Mouse (Mus musculus): ENCODE measurements around the gene Sbpl. TPM values are rescaled to one million over a fixed set of nuclear protein-coding genes. Genes with fewer than 3 reads are reported as not detected.
A peak's percentile ranks its signal among the peaks of the same experiment; 100 is the strongest.

The Sbpl gene
- not detected for total RNA-seq (2021)
- long read RNA-seq, experiment 1 = 0 reads
- long read RNA-seq, experiment 2 = 0 reads

DNA sequence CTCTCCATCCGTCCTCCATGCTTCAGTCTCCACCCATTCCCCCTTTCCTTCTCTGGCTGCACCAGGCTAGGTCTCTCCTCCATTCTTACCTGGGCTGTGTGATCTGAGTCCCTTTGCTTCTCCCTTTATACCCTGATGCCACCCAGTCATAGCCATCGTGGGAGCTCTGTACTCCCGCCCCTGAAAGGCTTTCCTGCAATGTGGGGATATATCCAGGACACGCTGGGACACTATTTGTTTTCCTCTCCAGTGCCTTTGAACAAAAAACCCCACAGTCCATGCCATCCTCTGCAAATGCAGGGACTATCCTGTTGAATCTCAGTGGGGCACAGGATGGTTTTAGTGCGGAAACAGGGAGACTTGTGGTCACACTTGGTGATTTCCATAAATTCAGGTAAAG, at the start of gene Sbpl:
Gene Sbpl (minus strand): TSS at position 101 of the 400 bp plus-strand sequence.
- DNase-seq = no peak
- intact Hi-C loops (cut with DNase I; ENCODE audit: low total_unique reads) = loop anchor here (5.0 kb wide), 2 partner anchors 78 to 178 kb away; no protein-coding TSS in a partner anchor

DNA sequence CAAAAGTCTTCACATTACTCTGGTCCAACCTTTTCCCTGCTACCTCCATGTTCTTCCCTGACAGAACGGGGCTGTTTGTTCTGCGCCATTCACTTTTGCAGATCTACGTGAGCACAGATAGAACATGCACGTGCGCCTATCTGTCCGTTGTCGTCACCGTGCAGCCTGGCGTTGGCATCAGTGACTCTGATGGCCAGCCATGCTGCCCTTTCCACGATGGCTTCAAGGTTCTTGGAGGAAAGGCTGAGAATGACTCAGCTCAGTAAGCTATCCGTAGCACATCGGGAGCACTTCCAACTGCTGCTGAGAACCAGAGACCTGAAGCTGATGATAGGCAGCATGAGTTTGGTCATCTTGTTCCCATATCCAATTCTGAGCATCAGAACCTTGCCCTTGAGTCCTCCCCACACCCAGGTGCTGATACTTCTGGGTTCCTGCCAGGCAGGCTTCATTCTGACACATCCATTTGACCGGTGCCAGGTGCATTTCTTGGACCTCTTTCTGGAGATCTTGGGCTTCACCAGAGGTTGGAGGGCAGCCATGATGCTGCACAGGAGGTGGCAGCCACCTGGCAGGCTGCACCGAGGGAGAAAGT, 49.1 kb upstream of the Sbpl start:
- intact Hi-C loops (cut with DNase I; ENCODE audit: low total_unique reads) = no loop called here
- no peak for DNase-seq

DNA sequence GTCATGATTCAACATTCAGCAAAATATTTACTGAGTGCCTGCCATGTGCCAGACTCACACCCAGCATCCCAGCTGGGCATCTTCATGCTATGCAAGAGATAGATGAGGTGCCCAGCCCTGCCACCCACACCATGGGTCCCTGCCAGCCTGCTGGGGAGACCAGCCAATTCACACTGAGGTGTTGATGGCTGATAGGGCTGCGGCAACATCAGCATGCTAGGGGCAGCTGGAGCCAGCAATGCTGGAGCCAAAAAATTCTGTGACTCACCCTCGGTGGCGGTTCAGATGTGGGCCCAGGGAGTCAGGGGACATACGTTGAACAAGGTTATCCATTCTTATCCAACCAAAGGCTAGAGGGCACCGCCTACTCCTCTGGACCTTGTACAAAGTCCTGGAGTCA, 45.3 kb upstream of the Sbpl start:
- peak; percentile 66 for DNase-seq
- intact Hi-C loops (cut with DNase I; ENCODE audit: low total_unique reads) = no loop called here

DNA sequence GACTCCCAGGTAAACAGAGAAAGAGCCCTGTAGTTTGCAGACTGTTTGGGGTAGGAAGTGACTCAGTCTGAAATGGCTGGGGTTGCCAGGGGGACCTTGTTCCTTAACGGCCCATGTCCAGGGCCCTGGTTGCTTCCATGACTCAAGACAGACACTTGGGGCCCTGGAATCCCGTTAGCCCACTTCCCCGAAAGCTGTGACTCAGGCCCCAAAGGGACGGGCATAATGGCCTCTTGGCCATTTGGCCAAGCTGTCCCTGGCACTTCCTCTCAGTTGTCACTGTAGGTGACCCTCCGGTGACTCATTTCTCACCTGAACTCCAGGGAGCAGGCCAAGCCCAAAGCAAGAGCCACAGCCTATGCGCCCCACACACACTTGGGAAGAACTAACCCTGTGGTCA, 43.3 kb upstream of the Sbpl start:
- DNase-seq = no peak
- intact Hi-C loops (cut with DNase I; ENCODE audit: low total_unique reads) = no loop called here

DNA sequence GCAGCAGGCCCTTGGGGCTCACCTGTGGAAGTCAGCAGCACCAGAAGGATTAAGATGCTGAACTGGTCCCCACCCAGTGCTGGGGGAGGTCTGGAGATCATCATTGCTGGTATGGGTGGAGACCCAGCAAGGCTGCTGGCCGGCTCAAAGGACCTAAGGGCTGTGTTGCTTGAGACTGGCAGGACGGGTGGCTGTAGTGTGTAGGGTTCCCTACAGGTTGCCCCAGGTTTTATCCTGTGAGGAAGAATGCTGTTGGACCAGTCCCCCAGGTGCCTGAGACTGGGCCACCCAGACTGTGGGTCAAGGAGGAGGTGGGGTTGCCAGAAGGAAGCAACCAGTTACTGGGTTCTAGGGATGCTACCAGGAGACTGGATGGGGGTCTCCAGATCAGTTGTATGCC, 42.8 kb upstream of the Sbpl start, which contains the start of gene Prss22:
Gene Prss22 (minus strand): TSS at position 200 of the 400 bp plus-strand sequence.
- no peak for DNase-seq
- intact Hi-C loops (cut with DNase I; ENCODE audit: low total_unique reads) = no loop called here

DNA sequence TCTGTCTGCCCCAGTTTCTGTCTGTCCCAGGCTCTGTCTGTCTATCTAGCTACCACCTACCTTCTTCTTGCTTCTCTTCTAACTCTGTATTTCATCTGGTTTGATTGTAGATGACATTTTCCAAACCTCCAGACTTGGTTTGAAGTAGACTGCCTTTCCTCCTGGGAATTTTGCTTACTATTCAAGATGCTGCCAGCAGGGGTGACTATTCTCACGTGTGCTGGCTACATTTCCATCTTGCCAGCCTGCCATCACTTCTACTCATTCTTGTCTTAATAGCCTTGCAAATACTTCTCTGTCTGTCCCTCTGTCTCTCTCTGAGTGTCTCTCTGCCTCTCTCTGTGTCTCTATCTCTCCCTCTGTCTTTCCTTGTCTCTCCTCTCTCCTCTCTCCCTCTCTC, 40.3 kb upstream of the Sbpl start:
- intact Hi-C loops (cut with DNase I; ENCODE audit: low total_unique reads) = no loop called here
- no peak for DNase-seq

DNA sequence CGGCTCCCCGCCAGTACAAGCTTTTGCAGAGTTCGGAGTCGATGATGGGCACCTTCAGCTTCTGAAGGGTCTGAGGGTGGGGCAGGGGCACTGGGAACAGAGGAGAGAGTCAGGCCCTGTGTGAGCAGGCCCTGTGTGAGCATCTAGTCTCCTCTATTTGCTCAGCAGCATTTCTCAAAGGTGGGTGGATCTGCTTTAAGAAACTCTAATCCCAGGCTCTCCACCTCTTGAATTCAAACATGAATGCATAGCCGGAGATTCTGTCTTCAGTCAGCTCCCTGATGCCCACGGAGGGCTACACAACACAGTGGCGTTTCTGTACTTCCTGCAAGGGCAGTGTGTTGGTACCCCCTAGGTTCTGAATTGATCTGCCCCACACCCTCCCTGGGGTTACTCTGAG, 39.6 kb upstream of the Sbpl start:
- no peak for DNase-seq
- intact Hi-C loops (cut with DNase I; ENCODE audit: low total_unique reads) = no loop called here

DNA sequence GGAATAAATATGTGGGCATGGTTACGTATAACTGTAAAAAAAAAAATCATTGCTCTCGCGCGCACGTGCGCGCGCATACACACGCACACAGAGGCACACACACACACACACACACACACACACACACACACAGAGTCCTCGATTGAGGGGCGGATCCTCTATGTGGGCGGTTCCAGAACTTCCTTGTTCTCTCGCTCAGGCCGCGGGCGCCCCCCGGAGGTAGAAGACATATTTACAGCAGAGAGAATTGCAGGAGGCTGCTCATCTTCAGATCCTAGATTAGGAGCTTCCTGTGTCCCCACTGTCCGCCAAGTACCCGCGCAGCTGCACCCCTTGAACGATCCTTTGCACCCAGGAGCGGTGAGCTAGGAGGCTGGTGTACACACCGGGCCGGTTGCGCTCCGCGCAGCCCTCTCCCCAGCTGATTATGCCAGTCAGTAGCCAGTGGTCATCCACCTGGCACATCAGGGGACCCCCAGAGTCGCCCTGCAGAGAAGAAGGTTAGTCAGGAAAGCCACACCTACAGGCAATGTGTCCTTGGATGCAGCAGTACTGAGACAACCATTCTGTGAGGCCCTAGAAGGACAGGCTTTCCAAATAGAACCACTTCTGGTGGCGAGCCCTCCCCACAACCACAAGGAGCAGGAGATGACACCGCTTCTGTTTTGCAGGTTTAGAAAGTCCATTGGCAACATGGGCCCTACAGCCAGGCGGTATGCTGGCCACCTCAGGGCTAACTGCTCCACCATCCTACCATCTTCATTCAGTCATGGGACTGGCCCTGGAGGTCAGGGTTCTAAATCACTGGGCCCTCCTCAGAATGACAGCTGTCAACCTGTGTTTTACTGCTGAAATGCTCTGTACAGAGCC, 38.7 kb upstream of the Sbpl start:
- peak; percentile 92 for DNase-seq
- intact Hi-C loops (cut with DNase I; ENCODE audit: low total_unique reads) = no loop called here

DNA sequence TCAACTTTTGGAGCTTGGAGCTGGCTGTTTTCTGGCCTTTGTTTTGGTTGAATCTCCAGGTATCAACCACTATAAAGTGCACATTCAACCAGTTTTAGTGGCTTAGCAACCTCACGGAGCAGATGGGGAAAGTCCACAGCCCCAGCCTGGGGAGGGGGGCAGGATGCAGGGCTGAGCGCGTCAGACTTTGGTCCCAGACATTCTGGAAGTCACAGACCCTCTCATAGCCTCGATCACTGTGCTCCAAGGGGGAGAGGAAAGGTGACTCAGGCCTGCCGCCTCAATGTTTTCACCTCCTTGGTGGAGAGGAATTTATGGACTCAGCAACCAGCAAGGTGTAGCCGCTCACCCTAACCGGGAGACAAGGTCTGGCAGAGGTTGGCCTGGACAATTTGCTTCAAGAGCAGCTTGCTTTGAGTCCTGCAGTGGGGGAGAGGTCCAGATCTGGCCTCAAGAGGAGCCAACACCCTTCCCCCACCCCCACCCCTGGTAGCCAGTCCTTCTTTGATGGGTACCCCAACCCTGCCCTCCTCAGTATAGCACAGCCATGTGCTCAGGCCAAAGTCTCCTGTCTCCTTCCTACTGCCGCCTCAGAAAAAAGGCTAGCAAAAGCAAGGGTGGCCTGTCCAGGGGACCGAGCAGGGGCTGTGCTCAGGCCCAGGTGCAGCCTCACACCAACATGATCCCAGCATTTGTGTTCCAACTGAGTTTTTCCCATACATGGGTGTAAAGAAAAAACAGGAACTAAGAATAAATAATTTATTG, 37.9 kb upstream of the Sbpl start:
- intact Hi-C loops (cut with DNase I; ENCODE audit: low total_unique reads) = no loop called here
- no peak for DNase-seq

DNA sequence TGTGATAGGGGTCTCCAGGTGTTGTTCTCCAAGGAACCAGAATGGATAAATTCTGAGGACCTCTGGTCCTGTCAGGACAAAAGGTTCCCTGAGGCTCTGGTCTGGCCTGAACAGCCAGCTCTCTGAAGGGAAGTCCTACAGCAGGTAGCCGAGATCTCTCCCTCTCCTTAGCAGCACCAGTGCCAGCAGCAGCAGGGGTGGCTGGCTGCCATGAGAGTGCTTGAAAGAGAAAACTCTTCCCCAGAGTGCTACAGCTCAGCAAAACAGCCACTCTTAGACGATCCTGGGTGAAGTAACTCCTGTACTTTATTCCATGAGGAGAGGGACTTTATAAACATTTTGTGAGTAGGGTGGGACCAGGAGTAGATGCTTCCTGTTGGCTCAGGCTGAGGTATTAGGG, 34.7 kb upstream of the Sbpl start:
- intact Hi-C loops (cut with DNase I; ENCODE audit: low total_unique reads) = no loop called here
- DNase-seq = no peak

DNA sequence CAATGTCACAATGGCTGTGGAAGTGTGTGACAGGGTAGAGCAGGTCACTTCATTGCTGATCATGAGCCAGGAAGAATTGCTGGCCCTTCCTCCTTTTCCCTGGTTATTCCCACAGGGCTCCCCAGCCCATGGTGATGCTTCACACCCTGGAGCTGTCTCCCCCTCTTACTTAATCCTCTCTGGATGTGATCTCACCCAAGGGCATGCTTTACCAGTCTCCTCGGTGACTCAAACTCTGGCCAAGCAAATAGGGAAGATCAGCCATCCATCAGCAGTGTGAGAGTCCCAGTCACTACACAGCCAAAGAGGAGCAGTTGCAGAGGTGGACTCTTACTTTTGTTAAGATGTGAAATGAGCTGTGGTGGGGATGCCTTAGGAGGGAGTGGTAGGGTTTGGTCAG, 29.9 kb upstream of the Sbpl start:
- DNase-seq = no peak
- intact Hi-C loops (cut with DNase I; ENCODE audit: low total_unique reads) = no loop called here

DNA sequence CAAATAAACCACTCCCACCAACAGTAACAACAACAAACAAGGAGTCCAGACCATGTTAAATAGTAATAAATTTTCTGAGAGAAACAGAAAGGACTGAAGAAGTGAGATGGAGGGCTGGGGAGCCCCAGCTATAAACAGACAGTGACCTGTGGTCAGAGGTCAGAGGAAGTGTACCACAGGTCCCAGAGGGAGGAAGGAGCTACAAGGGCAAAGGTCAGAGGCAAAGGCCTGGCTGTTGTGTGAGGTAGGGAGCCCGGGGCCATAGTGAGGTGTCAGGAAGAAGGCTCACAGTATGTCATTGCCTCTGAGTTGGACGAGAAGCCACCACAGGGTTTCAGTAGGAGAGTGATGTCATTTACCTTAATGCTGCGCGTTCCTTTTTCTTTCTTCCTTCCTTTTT, 27.8 kb upstream of the Sbpl start:
- DNase-seq = no peak
- intact Hi-C loops (cut with DNase I; ENCODE audit: low total_unique reads) = no loop called here

DNA sequence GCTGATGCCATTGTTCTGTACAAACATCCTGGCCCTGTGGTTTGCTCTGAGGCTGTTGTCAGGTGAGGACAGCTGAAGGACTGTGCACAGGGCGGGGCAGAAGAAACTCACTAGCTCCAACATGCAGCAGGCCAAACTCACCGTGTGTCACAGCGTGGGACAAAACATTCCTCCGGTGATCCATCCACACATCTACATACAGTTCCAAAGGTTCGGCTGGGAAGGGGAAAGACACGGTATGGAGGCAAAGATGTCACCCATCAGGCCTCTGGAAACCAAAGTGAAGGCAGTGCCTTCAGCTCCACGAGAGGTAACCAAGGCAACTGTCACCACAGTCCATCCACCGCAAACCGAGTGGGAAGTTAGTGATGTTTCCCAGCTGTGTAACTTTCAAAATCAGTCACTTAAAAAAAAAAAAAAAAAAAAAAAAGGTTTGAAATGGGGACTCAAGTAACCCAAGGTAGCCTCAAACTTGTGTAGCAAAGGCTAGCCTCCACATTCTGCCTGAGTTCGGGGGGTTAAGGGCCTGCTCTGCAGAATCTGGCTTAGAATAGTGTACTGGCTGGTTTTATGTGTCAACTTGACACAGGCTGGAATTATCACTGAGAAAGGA, 25.3 kb upstream of the Sbpl start, which contains the start of gene Prss30:
Gene Prss30 (minus strand): TSS at position 270 of the 613 bp plus-strand sequence.
- DNase-seq = no peak
- intact Hi-C loops (cut with DNase I; ENCODE audit: low total_unique reads) = no loop called here

DNA sequence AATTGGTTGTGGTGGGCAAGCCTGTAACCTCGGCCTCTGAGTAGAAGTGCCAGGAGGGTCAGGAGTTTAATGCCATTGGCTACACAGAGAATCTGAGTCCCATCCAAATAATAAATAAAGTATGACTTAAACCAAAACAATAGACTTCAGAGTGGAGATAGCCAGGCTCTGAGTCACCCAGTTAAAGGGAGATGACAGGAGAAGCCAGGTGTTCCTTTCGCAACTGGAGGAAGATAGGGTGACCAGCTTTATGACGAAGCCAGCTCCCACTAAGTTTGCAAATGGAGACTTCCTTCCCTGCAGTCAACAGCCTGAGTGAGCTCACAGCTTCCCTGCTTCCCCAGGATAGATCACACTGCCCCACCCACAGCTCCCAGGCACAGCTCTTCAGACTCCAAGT, 24.4 kb upstream of the Sbpl start:
- intact Hi-C loops (cut with DNase I; ENCODE audit: low total_unique reads) = no loop called here
- DNase-seq = no peak

DNA sequence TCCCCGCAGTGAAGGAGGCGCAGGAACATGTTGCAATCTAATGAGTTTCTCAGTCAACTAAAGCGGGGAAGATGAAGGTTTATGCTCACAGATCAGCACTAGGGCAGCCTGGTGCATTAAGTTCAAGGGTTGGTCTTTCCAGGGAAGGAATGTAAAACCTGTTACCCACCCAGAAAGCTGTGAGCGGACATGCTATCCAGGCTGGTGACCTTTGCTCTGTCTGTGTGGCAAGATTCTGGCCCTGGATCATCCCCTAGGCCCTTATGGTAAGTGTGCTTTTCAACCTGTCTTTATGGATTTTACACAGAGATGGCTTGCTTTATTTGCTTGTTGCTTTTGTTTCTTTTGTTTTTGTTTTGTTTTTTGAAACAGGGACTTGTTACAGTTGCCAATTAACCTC, 21.6 kb upstream of the Sbpl start:
- intact Hi-C loops (cut with DNase I; ENCODE audit: low total_unique reads) = no loop called here
- no peak for DNase-seq

DNA sequence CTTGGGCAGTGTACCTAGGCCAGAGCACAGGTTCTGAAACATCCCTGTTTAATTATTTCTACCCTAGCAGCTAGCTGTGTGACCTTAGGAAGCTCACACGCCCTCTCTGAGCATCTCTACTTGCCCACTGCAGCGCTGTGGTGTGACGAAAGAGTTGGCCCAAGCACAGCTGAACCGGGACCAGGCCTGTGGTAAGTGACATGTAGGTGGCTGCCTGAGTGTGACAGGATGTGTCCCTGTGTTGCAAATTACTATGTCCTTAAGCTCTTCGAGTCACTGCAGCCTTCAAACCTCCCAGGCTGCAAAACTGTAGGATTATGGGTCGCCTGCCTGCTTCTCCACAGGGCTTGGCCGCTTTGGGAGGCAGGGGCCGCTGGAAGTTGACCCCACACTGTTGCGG, 16.2 kb upstream of the Sbpl start:
- intact Hi-C loops (cut with DNase I; ENCODE audit: low total_unique reads) = no loop called here
- DNase-seq = no peak

DNA sequence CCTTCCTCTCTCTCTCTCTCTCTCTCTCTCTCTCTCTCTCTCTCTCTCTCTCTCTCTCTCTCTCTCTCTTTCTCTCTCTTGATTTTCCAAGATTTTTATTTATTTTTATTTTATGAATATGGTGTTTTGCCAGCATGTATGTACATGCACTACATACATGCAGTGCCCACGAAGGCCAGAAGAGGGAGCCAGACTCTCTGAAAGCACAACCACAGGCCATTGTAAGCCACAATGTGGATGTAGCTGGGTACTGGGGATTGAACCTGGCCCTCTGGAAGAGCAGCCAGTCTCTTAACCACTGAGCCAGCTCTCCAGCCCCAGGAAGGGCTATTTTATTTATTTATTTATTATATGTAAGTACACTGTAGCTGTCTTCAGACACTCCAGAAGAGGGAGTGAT, 14.2 kb upstream of the Sbpl start:
- intact Hi-C loops (cut with DNase I; ENCODE audit: low total_unique reads) = no loop called here
- DNase-seq = peak; percentile 68

DNA sequence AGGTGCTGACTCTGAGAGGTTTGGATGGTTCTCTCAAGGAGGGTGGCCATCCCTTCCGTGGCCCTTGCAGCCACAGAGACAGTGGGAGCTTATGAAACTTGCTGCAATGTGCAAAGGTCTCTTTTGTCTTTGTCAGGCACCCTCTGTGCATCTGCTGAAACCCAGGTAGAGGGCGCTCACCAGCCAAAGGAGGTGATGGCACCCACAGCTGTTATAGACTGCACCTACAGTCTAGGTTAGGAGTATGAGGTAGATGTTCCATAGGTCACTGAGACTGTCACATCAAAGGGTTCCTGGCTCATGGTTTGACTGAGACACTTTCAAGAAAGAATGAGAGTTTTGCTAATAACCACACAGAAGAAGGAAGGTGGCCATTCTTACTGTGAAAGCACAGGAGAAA, 13.7 kb upstream of the Sbpl start:
- intact Hi-C loops (cut with DNase I; ENCODE audit: low total_unique reads) = no loop called here
- no peak for DNase-seq

DNA sequence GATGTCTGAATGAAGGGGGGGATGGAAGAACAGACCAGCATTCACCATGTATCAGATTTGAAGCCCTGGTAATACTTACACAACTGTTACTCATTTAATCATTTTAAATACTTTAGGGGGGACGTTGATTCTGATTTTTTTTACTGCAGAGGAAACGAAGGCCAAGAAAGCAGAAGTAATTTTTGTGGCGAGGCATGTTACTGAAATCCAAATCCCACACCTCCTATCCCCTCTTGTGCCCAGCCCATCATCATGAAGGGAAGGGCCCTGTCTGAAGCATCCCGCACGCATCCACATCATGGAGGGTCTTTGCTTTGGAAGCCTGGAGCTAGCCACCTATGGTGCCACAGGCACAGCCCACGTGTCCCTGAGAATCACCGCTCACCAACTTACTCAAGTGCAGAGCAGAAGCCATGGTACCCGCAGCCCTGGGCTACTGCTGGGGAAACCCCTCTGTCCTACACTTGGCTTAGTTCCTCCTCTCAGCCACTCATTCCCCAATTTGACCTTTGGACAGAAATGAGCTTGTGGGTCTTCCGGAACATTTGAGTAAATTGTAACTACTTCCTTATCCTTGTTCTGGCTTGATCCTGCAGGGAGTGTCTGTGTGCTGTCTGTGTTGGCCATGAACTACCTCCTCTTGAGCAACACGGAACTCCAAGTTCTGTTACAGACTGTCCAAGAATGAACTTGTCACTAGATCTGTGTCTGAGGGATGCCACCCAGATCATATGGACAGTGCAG, 11.8 kb upstream of the Sbpl start:
- intact Hi-C loops (cut with DNase I; ENCODE audit: low total_unique reads) = no loop called here
- no peak for DNase-seq
